Mouse (Mus musculus) testis, adult 2 months (tissue): ENCODE measurements around the gene Ssr2.

Experiments
- CTCF ChIP-seq: fragments of 200-500 bp; IDR thresholded peaks from 2 replicates; pipeline ENCODE4 v1.5.1; 2012; ENCODE audit warnings: low read depth, mild to moderate bottlenecking, inconsistent platforms, low read length, moderate library complexity; ENCODE audit not compliant: control insufficient read depth, insufficient read depth, insufficient replicate concordance
- POLR2A ChIP-seq: fragments of 200-500 bp; IDR thresholded peaks from 2 replicates; pipeline ENCODE4 v1.6.1; 2012; ENCODE audit warnings: low read depth, mild to moderate bottlenecking, inconsistent platforms, low read length, moderate library complexity; ENCODE audit not compliant: control insufficient read depth

GRCm38 (mm10) chr3:88570341-88570740, 5.3 kb upstream of the Ssr2 start:
- TF ChIP-seq CTCF (no peak), POLR2A (no peak)
